Mouse (Mus musculus) heart, embryonic 12.5 days (tissue): ENCODE results near the gene Snrpd2. TPM values are rescaled to one million over a fixed set of nuclear protein-coding genes. Genes with fewer than 3 reads are reported as not detected.
A peak's percentile ranks its signal among the peaks of the same experiment; 100 is the strongest.

ENCODE experiments used
- ATAC-seq: fragments of 200-750 bp; cut with Nextera tagmentation; 2 replicates; pipeline ENCODE4 v1.8.0; 2017; ENCODE audit warnings: moderate TSS enrichment, moderate library complexity; ENCODE audit not compliant: insufficient number of reproducible peaks, low FRiP score
- H3K27ac ChIP-seq: fragments of 300-500 bp; sonication (generic); 2 replicates; pipeline ENCODE4 v1.5.1; 2016; ENCODE audit warnings: mild to moderate bottlenecking, moderate library complexity; ENCODE audit not compliant: poor library complexity, severe bottlenecking
- H3K27me3 ChIP-seq: fragments of 300-500 bp; sonication (generic); replicated peaks from 2 replicates; pipeline ENCODE4 v1.6.1; 2016; ENCODE audit warnings: mild to moderate bottlenecking, moderate library complexity
- H3K36me3 ChIP-seq: fragments of 300-500 bp; sonication (generic); 2 replicates; pipeline ENCODE4 v1.6.1; 2016; ENCODE audit warnings: mild to moderate bottlenecking, moderate library complexity
- H3K4me1 ChIP-seq: fragments of 300-500 bp; sonication (generic); replicated peaks from 2 replicates; pipeline ENCODE4 v1.6.1; 2016; ENCODE audit warnings: mild to moderate bottlenecking
- H3K4me2 ChIP-seq: fragments of 300-500 bp; sonication (generic); 2 replicates; pipeline ENCODE4 v1.6.1; 2016; ENCODE audit warnings: mild to moderate bottlenecking, moderate library complexity
- H3K4me3 ChIP-seq: fragments of 300-500 bp; sonication (generic); 2 replicates; pipeline ENCODE4 v1.5.1; 2016; ENCODE audit warnings: mild to moderate bottlenecking
- H3K9ac ChIP-seq: fragments of 300-500 bp; sonication (generic); 2 replicates; pipeline ENCODE4 v1.6.1; 2016; ENCODE audit warnings: mild to moderate bottlenecking, moderate library complexity
- H3K9me3 ChIP-seq: fragments of 300-500 bp; sonication (generic); replicated peaks from 2 replicates; pipeline ENCODE4 v1.6.1; 2016; ENCODE audit warnings: mild to moderate bottlenecking, moderate library complexity
- WGBS: fragments of 180-500 bp; shearing (Covaris S2); methylation state at CpG from one replicate; pipeline ENCODE4 v1.1.7; 2016; 5-methylcytosine and 5-hydroxymethylcytosine counted together
- polyA plus RNA-seq: library from polyadenylated mRNA; unstranded; fragments of >200 nt; fragmentation: Nextera tagmentation; extraction: Ambion mirVana; gene quantifications from 2 replicates; pipeline ENCODE4 v1.2.1, GENCODE M21; 2016

The Snrpd2 gene
- polyA plus RNA-seq, 1 experiment from 2014 or later = 101 TPM

DNA sequence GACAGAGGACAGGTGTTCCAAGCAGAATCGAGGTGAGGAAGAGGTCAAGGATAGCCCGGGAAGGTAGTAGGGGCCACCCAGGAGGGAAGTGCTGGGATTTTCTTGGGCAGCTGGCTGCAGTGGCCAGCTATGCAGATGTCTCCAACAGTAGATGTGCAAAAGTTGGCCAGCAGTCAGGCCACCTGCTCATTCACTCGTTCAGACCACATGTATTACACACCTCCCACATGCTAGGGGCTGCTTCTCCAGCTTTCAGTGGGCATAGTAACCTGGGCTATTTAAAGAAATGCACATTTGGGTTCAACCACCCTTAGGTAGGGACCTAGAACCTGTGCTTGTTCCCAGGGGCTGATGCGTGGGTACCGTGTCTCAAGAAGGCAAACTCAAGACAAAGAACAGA, 21.8 kb upstream of the Snrpd2 start:
- no peak overlapping the region for H3K4me3 ChIP-seq
- no peaks in the 10 kb centered on the region for H3K27me3 ChIP-seq
- 88% methylated on average over 5 of the region's 5 CpGs for WGBS
- peaks cover 19% of the 10 kb centered on the region for H3K36me3 ChIP-seq
- H3K4me1 ChIP-seq = peaks cover 11% of the 10 kb centered on the region
- H3K9ac ChIP-seq = peak overlapping the region; percentile 36; the same call in 1 of the 2 replicates
- ATAC-seq = no peak
- no peaks in the 10 kb centered on the region for H3K9me3 ChIP-seq
- H3K27ac ChIP-seq = no peak overlapping the region
- H3K4me2 ChIP-seq = no peak overlapping the region

DNA sequence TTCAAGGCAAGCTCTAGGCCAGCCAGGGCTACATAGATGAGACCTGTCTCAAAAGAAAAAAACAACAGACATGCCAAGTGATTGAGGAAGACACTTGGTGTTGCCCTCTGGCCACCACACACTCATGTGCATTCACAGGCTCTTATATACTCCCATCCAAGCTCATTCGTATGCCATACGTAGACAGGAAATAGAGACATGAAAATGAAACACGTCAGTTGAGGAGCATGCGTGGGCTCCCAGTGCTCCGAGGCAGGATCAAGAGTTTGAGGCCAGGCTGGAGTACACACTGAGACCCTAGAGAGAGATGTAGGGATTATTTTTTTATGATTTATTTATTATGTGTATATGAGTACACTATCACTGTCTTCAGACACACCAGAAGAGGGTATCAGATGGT, 20.1 kb upstream of the Snrpd2 start:
- H3K4me1 ChIP-seq = peaks cover 11% of the 10 kb centered on the region
- H3K4me3 ChIP-seq = no peak overlapping the region
- H3K4me2 ChIP-seq = no peak overlapping the region
- H3K27ac ChIP-seq = no peak overlapping the region
- 93% methylated on average over 5 of the region's 5 CpGs for WGBS
- no peak for ATAC-seq
- peaks cover 20% of the 10 kb centered on the region for H3K36me3 ChIP-seq
- H3K9ac ChIP-seq = no peak overlapping the region
- no peaks in the 10 kb centered on the region for H3K9me3 ChIP-seq
- H3K27me3 ChIP-seq = no peaks in the 10 kb centered on the region

DNA sequence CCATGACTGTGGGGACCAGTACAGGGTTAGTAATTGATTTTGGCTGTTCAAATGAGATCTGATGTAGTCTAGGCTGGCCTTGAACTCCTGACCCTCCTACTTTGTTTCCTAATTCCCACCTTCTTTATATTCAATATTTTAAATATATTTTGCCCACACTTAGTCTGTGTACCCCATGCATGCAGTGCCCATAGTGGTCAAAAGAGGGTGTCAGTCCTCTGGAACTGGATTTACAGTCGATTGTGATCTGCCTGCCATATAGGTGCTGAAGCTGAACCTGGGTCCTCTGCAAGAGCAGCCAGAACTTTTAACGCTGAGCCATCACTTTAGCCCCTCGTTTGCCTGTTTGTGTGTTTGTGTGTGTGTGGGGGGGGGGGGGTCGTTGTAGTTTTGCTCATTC, 18.9 kb upstream of the Snrpd2 start:
- Histone ChIP-seq H3K9me3 (no peaks in the 10 kb centered on the region), H3K27me3 (no peaks in the 10 kb centered on the region), H3K4me2 (peak overlapping the region; percentile 72), H3K36me3 (peaks cover 29% of the 10 kb centered on the region), H3K9ac (peak overlapping the region; percentile 56), H3K4me3 (peak overlapping the region; percentile 53), H3K4me1 (peaks cover 9% of the 10 kb centered on the region), H3K27ac (peak overlapping the region; percentile 80)
- WGBS = 22% methylated on average over 4 of the region's 4 CpGs
- ATAC-seq = no peak

DNA sequence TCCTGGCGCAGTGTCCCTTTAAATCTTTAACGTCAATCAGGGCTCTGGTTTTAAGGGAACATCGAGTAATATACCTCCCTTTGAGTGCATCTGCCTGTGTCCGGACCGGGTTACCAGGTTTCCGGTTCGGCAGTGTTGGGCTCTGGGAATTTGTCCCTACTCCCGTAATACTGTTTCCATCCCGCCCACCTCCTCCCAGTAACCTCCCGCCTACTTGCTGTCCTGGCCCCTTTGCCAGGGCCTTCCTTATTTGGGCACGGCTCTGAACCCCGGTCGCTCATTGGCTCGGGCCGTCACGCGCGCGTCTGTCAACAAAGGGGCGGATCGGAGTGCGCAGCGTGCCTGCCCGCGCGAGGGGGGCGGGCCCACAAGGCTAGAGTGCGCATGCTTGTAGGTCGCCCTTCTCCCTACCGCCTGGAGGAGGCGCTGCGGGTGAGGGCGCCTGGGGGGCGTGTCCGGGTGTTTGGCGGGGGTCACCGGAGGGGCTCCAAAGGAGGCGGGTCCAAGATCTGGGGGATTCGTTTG, 18.1 kb upstream of the Snrpd2 start:
- Histone ChIP-seq H3K4me3 (peak overlapping the region; percentile 53), H3K4me2 (peak overlapping the region; percentile 72), H3K27ac (peak overlapping the region; percentile 80), H3K4me1 (peaks cover 9% of the 10 kb centered on the region), H3K27me3 (no peaks in the 10 kb centered on the region), H3K36me3 (peaks cover 32% of the 10 kb centered on the region), H3K9me3 (no peaks in the 10 kb centered on the region), H3K9ac (peak overlapping the region; percentile 71)
- peak; percentile 98 for ATAC-seq
- under 1% methylated on average over 39 of the region's 39 CpGs for WGBS

DNA sequence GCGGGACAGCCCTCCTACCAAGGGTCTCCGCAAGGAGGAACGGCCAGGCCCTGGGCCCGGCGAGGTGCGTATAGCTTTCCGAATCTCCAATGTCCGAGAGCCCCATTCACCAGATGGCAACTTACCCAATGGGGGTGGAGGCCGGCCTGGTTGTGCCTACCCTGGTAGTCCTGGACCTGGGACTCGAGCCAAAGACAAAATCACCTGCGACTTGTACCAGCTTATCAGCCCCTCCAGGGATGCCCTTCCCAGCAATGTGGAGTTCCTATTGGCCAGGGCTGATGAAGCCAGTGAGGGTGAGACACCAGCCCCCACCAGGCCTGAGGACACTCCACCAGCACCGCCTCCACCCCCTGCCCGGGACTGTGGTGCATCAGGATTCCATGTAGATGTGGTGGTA, 13.4 kb upstream of the Snrpd2 start:
- peaks cover 63% of the 10 kb centered on the region for H3K36me3 ChIP-seq
- no peak overlapping the region for H3K4me3 ChIP-seq
- H3K9me3 ChIP-seq = no peaks in the 10 kb centered on the region
- no peak overlapping the region for H3K4me2 ChIP-seq
- no peak overlapping the region for H3K9ac ChIP-seq
- ATAC-seq = no peak
- no peak overlapping the region for H3K27ac ChIP-seq
- H3K27me3 ChIP-seq = no peaks in the 10 kb centered on the region
- 92% methylated on average over 13 of the region's 13 CpGs for WGBS
- peaks cover 2% of the 10 kb centered on the region; the same call in 1 of the 2 replicates for H3K4me1 ChIP-seq

GRCm38 (mm10) chr7:19136673-19137334, 12.7 kb upstream of the Snrpd2 start:
- Histone ChIP-seq H3K9ac (no peak overlapping the region), H3K4me3 (no peak overlapping the region), H3K36me3 (peaks cover 67% of the 10 kb centered on the region), H3K27ac (no peak overlapping the region), H3K27me3 (no peaks in the 10 kb centered on the region), H3K9me3 (no peaks in the 10 kb centered on the region), H3K4me1 (peaks cover 2% of the 10 kb centered on the region; the same call in 1 of the 2 replicates), H3K4me2 (no peak overlapping the region)
- ATAC-seq = no peak
- WGBS = 89% methylated on average over 38 of the region's 38 CpGs

GRCm38 (mm10) chr7:19137380-19137779, 12.1 kb upstream of the Snrpd2 start:
- Histone ChIP-seq H3K27ac (no peak overlapping the region), H3K27me3 (no peaks in the 10 kb centered on the region), H3K9ac (no peak overlapping the region), H3K4me3 (no peak overlapping the region), H3K9me3 (no peaks in the 10 kb centered on the region), H3K4me1 (no peaks in the 10 kb centered on the region), H3K36me3 (peaks cover 70% of the 10 kb centered on the region), H3K4me2 (no peak overlapping the region)
- 56% methylated on average over 5 of the region's 5 CpGs for WGBS
- no peak for ATAC-seq

- WGBS = 89% methylated on average over 10 of the region's 10 CpGs
Observed at GRCm38 (mm10) chr7:19146793-19147192, 2.7 kb upstream of the Snrpd2 start.

GRCm38 (mm10) chr7:19147497-19148045, 2.0 kb upstream of the Snrpd2 start:
- Histone ChIP-seq H3K9ac (no peak overlapping the region), H3K4me2 (0 out of 2 replicates have a peak overlapping the region, but pooled peaks have one; percentile 91)
- no peak for ATAC-seq

More at GRCm38 (mm10) chr7:19146793-19147192, 2.7 kb upstream of the Snrpd2 start:
- Histone ChIP-seq H3K27me3 (no peaks in the 10 kb centered on the region), H3K9me3 (no peaks in the 10 kb centered on the region), H3K4me1 (peaks cover 18% of the 10 kb centered on the region), H3K4me2 (no peak overlapping the region), H3K4me3 (no peak overlapping the region), H3K27ac (no peak overlapping the region), H3K36me3 (peaks cover 24% of the 10 kb centered on the region), H3K9ac (no peak overlapping the region)
- ATAC-seq = no peak

DNA sequence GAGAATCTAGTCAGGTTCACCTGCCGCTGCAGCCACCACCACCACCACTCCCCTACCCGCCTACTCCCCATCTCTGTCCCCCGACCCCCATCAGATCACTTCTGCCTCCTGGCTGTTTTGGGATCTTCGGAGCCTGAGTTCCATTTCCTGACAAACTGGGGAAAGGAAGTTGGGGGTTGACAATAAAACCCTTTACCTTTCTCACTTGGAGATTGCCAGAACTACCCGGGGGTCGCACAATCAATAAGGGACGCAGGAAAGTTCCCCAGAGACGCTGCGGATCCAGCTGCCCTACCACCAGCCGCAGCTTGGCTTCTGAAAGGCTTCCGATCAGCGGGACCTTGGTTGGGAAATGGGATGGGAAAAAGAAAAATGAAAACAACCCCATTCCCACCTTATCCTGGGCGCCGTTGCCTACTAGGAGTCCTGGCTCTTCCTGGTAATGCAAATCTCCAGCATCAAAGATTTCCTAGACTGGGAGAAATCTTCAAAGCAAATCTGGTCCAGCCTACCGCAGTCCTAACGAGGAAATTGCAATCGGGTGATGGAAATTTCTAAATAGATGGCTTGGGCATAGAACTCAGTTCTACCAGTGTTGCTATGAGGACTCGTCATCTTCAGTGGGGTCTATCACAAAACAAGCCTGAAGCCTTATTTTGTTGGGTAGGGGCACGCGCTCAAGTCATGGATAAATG, 1.2 kb upstream of the Snrpd2 start:
- peak overlapping the region; percentile 70 for H3K4me3 ChIP-seq
- ATAC-seq = no peak
- peaks cover 26% of the 10 kb centered on the region for H3K36me3 ChIP-seq
- WGBS = 15% methylated on average over 20 of the region's 20 CpGs
- peak overlapping the region; percentile 77 for H3K9ac ChIP-seq
- H3K9me3 ChIP-seq = no peaks in the 10 kb centered on the region
- peak overlapping the region; percentile 91 for H3K4me2 ChIP-seq
- H3K4me1 ChIP-seq = peaks cover 18% of the 10 kb centered on the region
- no peaks in the 10 kb centered on the region for H3K27me3 ChIP-seq
- H3K27ac ChIP-seq = peak overlapping the region; percentile 66

More at GRCm38 (mm10) chr7:19147497-19148045, 2.0 kb upstream of the Snrpd2 start:
- H3K4me1 ChIP-seq = peaks cover 18% of the 10 kb centered on the region
- 43% methylated on average over 6 of the region's 6 CpGs for WGBS
- no peaks in the 10 kb centered on the region for H3K27me3 ChIP-seq
- no peak overlapping the region for H3K27ac ChIP-seq
- no peaks in the 10 kb centered on the region for H3K9me3 ChIP-seq
- peaks cover 25% of the 10 kb centered on the region for H3K36me3 ChIP-seq
- no peak overlapping the region for H3K4me3 ChIP-seq

DNA sequence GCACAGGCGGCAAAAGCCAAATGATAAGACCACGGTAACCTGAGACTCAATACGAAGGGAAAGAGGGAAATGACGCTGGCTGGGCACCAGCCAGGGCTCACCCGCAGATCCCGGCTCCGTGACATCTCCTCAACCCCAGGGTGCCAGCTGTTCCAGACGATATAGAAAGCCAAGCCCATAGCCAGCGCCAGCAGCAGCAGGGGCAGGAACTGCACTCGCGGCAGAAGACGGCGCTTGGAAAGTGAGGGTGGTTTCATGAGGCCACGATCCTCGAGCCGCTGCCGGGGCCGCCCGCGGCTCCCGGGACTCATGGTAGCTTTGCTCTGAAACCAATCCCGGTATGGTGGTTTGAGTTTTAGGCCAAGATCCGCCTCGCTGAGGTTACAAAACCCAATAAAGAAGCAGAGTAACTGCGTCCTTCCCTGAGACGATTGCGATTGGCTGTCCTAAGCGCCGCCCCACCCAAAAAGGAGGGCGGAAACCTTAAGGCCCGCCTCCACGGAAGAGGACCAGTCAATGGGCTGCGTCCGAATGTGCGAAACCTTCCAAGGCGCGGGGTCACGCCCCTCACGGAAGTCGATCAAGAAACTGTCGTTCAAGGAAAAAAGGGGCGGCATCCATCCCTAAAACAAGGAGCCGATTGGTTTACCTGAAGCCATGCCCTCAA, 514 bp upstream of the Snrpd2 start, which contains the start of gene Qpctl:
Gene Qpctl (minus strand): TSS at position 417 of the 667 bp plus-strand sequence.
- H3K9ac ChIP-seq = peak within 1 kb of the TSS; percentile 87
- WGBS = under 1% methylated on average over 43 of the region's 43 CpGs
- no peaks in the 10 kb centered on the region for H3K9me3 ChIP-seq

More for the DNA sequence above, 514 bp upstream of the Snrpd2 start, which contains the start of gene Qpctl:
- Histone ChIP-seq H3K4me3 (peak within 1 kb of the TSS; percentile 70), H3K36me3 (peaks cover 33% of the 10 kb centered on the region), H3K4me2 (peak within 1 kb of the TSS; percentile 91), H3K27ac (peak within 1 kb of the TSS; percentile 66), H3K4me1 (peaks cover 18% of the 10 kb centered on the region), H3K27me3 (no peaks in the 10 kb centered on the region)
- ATAC-seq = peak; percentile 97
